Mouse (Mus musculus): ENCODE measurements around the gene Ugt1a6b.

Gene Ugt1a6b

GRCm38 (mm10) chr1:88200456-88200855 lies 97.4 kb downstream of the Ugt1a6b start, which contains the start of gene Ugt1a2:
Gene Ugt1a2, plus strand, starts transcription at chr1:88200601.
- DNase-seq: peak; percentile 48 to 88

- peak; percentile 75 to 90 for DNase-seq
Measured at GRCm38 (mm10) chr1:88205294-88205922, 102.4 kb downstream of the Ugt1a6b start, which contains the start of gene Dnajb3. Gene Dnajb3, minus strand, starts transcription at chr1:88205782.

- DNase-seq: no peak
Measured at GRCm38 (mm10) chr1:88206843-88207479, 103.9 kb downstream of the Ugt1a6b start.

GRCm38 (mm10) chr1:88211812-88212211 lies 108.8 kb downstream of the Ugt1a6b start, which contains the start of gene Ugt1a1:
Gene Ugt1a1, plus strand, starts transcription at chr1:88211959.
- peak; percentile 43 to 64 for DNase-seq

- DNase-seq: peak; percentile 24 to 39
Measured at GRCm38 (mm10) chr1:88212341-88213045, 109.4 kb downstream of the Ugt1a6b start.

- no peak for DNase-seq
Measured at GRCm38 (mm10) chr1:88213061-88213460, 110.0 kb downstream of the Ugt1a6b start.

GRCm38 (mm10) chr1:88213766-88214461 lies 110.9 kb downstream of the Ugt1a6b start:
- peak; percentile 13 to 47 for DNase-seq

GRCm38 (mm10) chr1:88214462-88214952 lies 111.5 kb downstream of the Ugt1a6b start:
- no peak for DNase-seq

GRCm38 (mm10) chr1:88215466-88216380 lies 112.7 kb downstream of the Ugt1a6b start:
- DNase-seq: peak; percentile 3 to 33

- DNase-seq: peak in 1 of 2 experiments; percentile 38
Measured at GRCm38 (mm10) chr1:88216551-88216950, 113.5 kb downstream of the Ugt1a6b start.

GRCm38 (mm10) chr1:88217144-88217543 lies 114.1 kb downstream of the Ugt1a6b start:
- DNase-seq: peak; percentile 19 to 39

- DNase-seq: peak in 1 of 2 experiments; percentile 36
Measured at GRCm38 (mm10) chr1:88217576-88217975, 114.5 kb downstream of the Ugt1a6b start.

- DNase-seq: peak; percentile 22 to 50
Measured at GRCm38 (mm10) chr1:88218051-88218450, 115.0 kb downstream of the Ugt1a6b start.

GRCm38 (mm10) chr1:88218591-88218990 lies 115.5 kb downstream of the Ugt1a6b start:
- DNase-seq: no peak

- peak in 1 of 2 experiments; percentile 34 for DNase-seq
Measured at GRCm38 (mm10) chr1:88219054-88219453, 116.0 kb downstream of the Ugt1a6b start.

GRCm38 (mm10) chr1:88220336-88220735 lies 117.3 kb downstream of the Ugt1a6b start:
- DNase-seq: peak in 1 of 2 experiments; percentile 33

- DNase-seq: no peak
Measured at GRCm38 (mm10) chr1:88222216-88222615, 119.2 kb downstream of the Ugt1a6b start.

- peak in 1 of 2 experiments; percentile 37 for DNase-seq
Measured at GRCm38 (mm10) chr1:88223011-88223515, 120.0 kb downstream of the Ugt1a6b start.

GRCm38 (mm10) chr1:88223591-88223990 lies 120.5 kb downstream of the Ugt1a6b start:
- DNase-seq: peak in 1 of 2 experiments; percentile 45

GRCm38 (mm10) chr1:88224029-88224776 lies 121.2 kb downstream of the Ugt1a6b start:
- DNase-seq: peak; percentile 52 to 71
